Mouse (Mus musculus): Measurements from ENCODE around the gene Lrrc58. TPM values are rescaled to one million over a fixed set of nuclear protein-coding genes. Genes with fewer than 3 reads are reported as not detected.

Lrrc58 gene
- polyA plus RNA-seq (2015; fragmentation: Nextera tagmentation; extraction: Ambion mirVana): 26.0 and 27.5 TPM in 2 replicates

GRCm38 (mm10) chr16:37867791-37868505 lies at the start of gene Lrrc58:
TSS of gene Lrrc58 (plus strand) at chr16:37868389.
- Histone ChIP-seq H3K4me2 (replicated peaks; ENCODE audit: low read depth) (peak within 1 kb of the TSS; percentile 76), H3K27me3 (ENCODE audit: control insufficient read depth, insufficient read depth, low read length) (no peaks in the 10 kb centered on the region), H3K9me3 (ENCODE audit: control insufficient read depth, low read length) (no peaks in the 10 kb centered on the region), H3K27ac (replicated peaks) (peak within 1 kb of the TSS; percentile 99), H3K4me1 (replicated peaks; ENCODE audit: control insufficient read depth, insufficient read depth) (peaks cover 7% of the 10 kb centered on the region; the same call in 1 of the 2 replicates), H3K36me3 (ENCODE audit: control insufficient read depth, insufficient read depth, low read length) (no peaks in the 10 kb centered on the region), H3K4me3 (ENCODE audit: low read depth, low read length) (peak within 1 kb of the TSS; percentile 94), H3K9ac (ENCODE audit: low read length) (peak within 1 kb of the TSS; percentile 96)
- TF ChIP-seq EP300 (optimal IDR thresholded peaks at IDR 0.05): no peak
- peak; percentile 24; the same call in 1 of the 2 replicates for TF ChIP-seq CTCF (IDR thresholded peaks at IDR 0.05; ENCODE audit: low read depth)
- WGBS: under 1% methylated on average over 70 of the region's 86 CpGs
- ATAC-seq (ENCODE audit: low FRiP score, low TSS enrichment): peak; percentile 93
- peak; percentile 86 for DNase-seq (ENCODE audit: low spot score)

- H3K4me2 ChIP-seq (replicated peaks; ENCODE audit: low read depth): no peak overlapping the region
- no peak for ATAC-seq (ENCODE audit: low FRiP score, low TSS enrichment)
Observed at GRCm38 (mm10) chr16:37823949-37824348, 44.2 kb upstream of the Lrrc58 start.

GRCm38 (mm10) chr16:37824778-37825505 lies 43.2 kb upstream of the Lrrc58 start:
- no peak overlapping the region for H3K9ac ChIP-seq (ENCODE audit: low read length)
- no peak overlapping the region for H3K27ac ChIP-seq (replicated peaks)
- H3K9me3 ChIP-seq (ENCODE audit: control insufficient read depth, low read length): no peaks in the 10 kb centered on the region
- TF ChIP-seq EP300 (optimal IDR thresholded peaks at IDR 0.05): no peak
- no peak for TF ChIP-seq CTCF (IDR thresholded peaks at IDR 0.05; ENCODE audit: low read depth)
- DNase-seq (ENCODE audit: low spot score) (no peak), ATAC-seq (ENCODE audit: low FRiP score, low TSS enrichment) (no peak)
- WGBS: 77% methylated on average over 12 of the region's 12 CpGs
- peaks cover 53% of the 10 kb centered on the region for H3K36me3 ChIP-seq (ENCODE audit: control insufficient read depth, insufficient read depth, low read length)
- no peaks in the 10 kb centered on the region for H3K4me1 ChIP-seq (replicated peaks; ENCODE audit: control insufficient read depth, insufficient read depth)
- no peak overlapping the region for H3K4me2 ChIP-seq (replicated peaks; ENCODE audit: low read depth)
- H3K4me3 ChIP-seq (ENCODE audit: low read depth, low read length): no peak overlapping the region
- H3K27me3 ChIP-seq (ENCODE audit: control insufficient read depth, insufficient read depth, low read length): no peaks in the 10 kb centered on the region

More at GRCm38 (mm10) chr16:37823949-37824348, 44.2 kb upstream of the Lrrc58 start:
- H3K9ac ChIP-seq (ENCODE audit: low read length): no peak overlapping the region
- no peaks in the 10 kb centered on the region for H3K27me3 ChIP-seq (ENCODE audit: control insufficient read depth, insufficient read depth, low read length)
- no peaks in the 10 kb centered on the region for H3K4me1 ChIP-seq (replicated peaks; ENCODE audit: control insufficient read depth, insufficient read depth)
- WGBS: 68% methylated on average over 5 of the region's 5 CpGs
- H3K36me3 ChIP-seq (ENCODE audit: control insufficient read depth, insufficient read depth, low read length): peaks cover 48% of the 10 kb centered on the region
- TF ChIP-seq CTCF (IDR thresholded peaks at IDR 0.05; ENCODE audit: low read depth): no peak
- TF ChIP-seq EP300 (optimal IDR thresholded peaks at IDR 0.05): no peak
- no peak for DNase-seq (ENCODE audit: low spot score)
- no peaks in the 10 kb centered on the region for H3K9me3 ChIP-seq (ENCODE audit: control insufficient read depth, low read length)
- H3K27ac ChIP-seq (replicated peaks): no peak overlapping the region
- no peak overlapping the region for H3K4me3 ChIP-seq (ENCODE audit: low read depth, low read length)

- DNase-seq (ENCODE audit: low spot score): no peak
- WGBS: 94% methylated on average over 3 of the region's 3 CpGs
- H3K27ac ChIP-seq (replicated peaks): no peak overlapping the region
- TF ChIP-seq EP300 (optimal IDR thresholded peaks at IDR 0.05) (no peak), CTCF (IDR thresholded peaks at IDR 0.05; ENCODE audit: low read depth) (no peak)
- no peaks in the 10 kb centered on the region for H3K4me1 ChIP-seq (replicated peaks; ENCODE audit: control insufficient read depth, insufficient read depth)
- no peak overlapping the region for H3K4me3 ChIP-seq (ENCODE audit: low read depth, low read length)
- H3K9me3 ChIP-seq (ENCODE audit: control insufficient read depth, low read length): no peaks in the 10 kb centered on the region
- H3K9ac ChIP-seq (ENCODE audit: low read length): no peak overlapping the region
- H3K36me3 ChIP-seq (ENCODE audit: control insufficient read depth, insufficient read depth, low read length): peaks cover 55% of the 10 kb centered on the region
- H3K27me3 ChIP-seq (ENCODE audit: control insufficient read depth, insufficient read depth, low read length): no peaks in the 10 kb centered on the region
- no peak for ATAC-seq (ENCODE audit: low FRiP score, low TSS enrichment)
- no peak overlapping the region for H3K4me2 ChIP-seq (replicated peaks; ENCODE audit: low read depth)
Observed at GRCm38 (mm10) chr16:37826286-37826685, 41.9 kb upstream of the Lrrc58 start.

GRCm38 (mm10) chr16:37831041-37831440 lies 37.1 kb upstream of the Lrrc58 start:
- Histone ChIP-seq H3K27me3 (ENCODE audit: control insufficient read depth, insufficient read depth, low read length) (no peaks in the 10 kb centered on the region), H3K27ac (replicated peaks) (no peak overlapping the region), H3K4me1 (replicated peaks; ENCODE audit: control insufficient read depth, insufficient read depth) (no peaks in the 10 kb centered on the region), H3K4me3 (ENCODE audit: low read depth, low read length) (no peak overlapping the region), H3K36me3 (ENCODE audit: control insufficient read depth, insufficient read depth, low read length) (peaks cover 33% of the 10 kb centered on the region), H3K4me2 (replicated peaks; ENCODE audit: low read depth) (no peak overlapping the region), H3K9ac (ENCODE audit: low read length) (no peak overlapping the region), H3K9me3 (ENCODE audit: control insufficient read depth, low read length) (no peaks in the 10 kb centered on the region)
- ATAC-seq (ENCODE audit: low FRiP score, low TSS enrichment) (no peak), DNase-seq (ENCODE audit: low spot score) (no peak)
- no peak for TF ChIP-seq EP300 (optimal IDR thresholded peaks at IDR 0.05)
- no peak for TF ChIP-seq CTCF (IDR thresholded peaks at IDR 0.05; ENCODE audit: low read depth)
- WGBS: 84% methylated on average over 7 of the region's 7 CpGs

- Histone ChIP-seq H3K4me2 (replicated peaks; ENCODE audit: low read depth) (no peak overlapping the region), H3K4me1 (replicated peaks; ENCODE audit: control insufficient read depth, insufficient read depth) (no peaks in the 10 kb centered on the region), H3K27ac (replicated peaks) (no peak overlapping the region), H3K9me3 (ENCODE audit: control insufficient read depth, low read length) (no peaks in the 10 kb centered on the region), H3K9ac (ENCODE audit: low read length) (no peak overlapping the region), H3K36me3 (ENCODE audit: control insufficient read depth, insufficient read depth, low read length) (peaks cover 3% of the 10 kb centered on the region), H3K27me3 (ENCODE audit: control insufficient read depth, insufficient read depth, low read length) (no peaks in the 10 kb centered on the region), H3K4me3 (ENCODE audit: low read depth, low read length) (no peak overlapping the region)
- WGBS: 58% methylated on average over 3 of the region's 3 CpGs
- DNase-seq (ENCODE audit: low spot score) (no peak), ATAC-seq (ENCODE audit: low FRiP score, low TSS enrichment) (no peak)
- TF ChIP-seq EP300 (optimal IDR thresholded peaks at IDR 0.05): no peak
- TF ChIP-seq CTCF (IDR thresholded peaks at IDR 0.05; ENCODE audit: low read depth): no peak
Observed at GRCm38 (mm10) chr16:37837571-37837970, 30.6 kb upstream of the Lrrc58 start.
